Mouse (Mus musculus): Measurements from ENCODE around the gene Mef2b. TPM values are rescaled to one million over a fixed set of nuclear protein-coding genes. Genes with fewer than 3 reads are reported as not detected.

The Mef2b gene
- polyA plus RNA-seq, 1 experiment from 2014 or later: 0.11 TPM

DNA sequence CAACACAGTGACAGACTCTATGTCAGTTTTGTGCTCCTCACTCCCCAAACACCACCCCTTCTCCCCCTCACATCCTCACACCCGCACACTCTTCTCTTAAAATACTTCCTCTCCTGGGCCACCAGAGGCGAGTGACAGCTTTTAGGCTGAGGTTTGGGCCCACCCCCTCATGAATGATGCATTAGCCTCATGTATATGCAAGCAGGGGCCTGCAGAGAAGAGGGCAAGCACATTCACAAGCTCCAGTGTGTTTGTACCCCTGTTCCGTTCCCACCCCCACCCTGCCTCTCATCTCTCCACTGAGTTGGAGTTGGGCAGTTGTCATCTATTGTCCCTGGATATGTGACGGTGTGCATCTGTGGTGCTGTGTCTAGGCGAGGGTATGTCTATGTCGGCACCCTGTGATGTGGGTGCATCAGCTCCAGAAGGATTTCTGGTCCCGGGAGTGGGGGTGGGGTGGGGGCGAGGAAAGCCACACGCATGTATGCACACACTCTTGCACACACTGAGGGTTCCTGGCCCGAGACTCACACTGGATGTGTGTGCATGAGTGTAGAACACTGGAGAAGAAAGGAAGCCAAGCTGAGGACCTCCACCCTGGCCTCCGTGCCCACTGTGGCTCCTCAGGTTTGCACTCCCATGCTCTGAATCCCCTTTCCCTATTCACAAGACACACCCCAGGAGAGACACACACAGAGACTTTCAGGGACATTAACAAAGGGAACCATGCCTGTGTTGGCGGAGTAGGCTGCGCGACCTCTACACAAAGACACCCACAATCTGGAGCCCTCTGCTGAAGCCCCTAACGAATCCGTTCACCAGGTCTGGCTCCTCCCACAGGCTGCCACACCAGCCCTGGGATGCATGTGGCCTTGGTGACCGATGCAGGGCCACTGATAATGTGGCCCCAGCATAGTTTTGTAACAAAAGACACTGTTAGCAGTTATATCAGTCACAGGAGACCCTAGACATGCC is 20.5 kb upstream of the Mef2b start:
- H3K36me3 ChIP-seq (replicated peaks; ENCODE audit: insufficient read depth, low read length): no peaks in the 10 kb centered on the region
- TF ChIP-seq CTCF (IDR thresholded peaks at IDR 0.05; ENCODE audit: low read depth): no peak
- no peak for TF ChIP-seq EP300 (IDR thresholded peaks at IDR 0.05; ENCODE audit: low read depth)
- WGBS (ENCODE audit: insufficient replicate concordance): 14% methylated on average over 17 of the region's 17 CpGs
- H3K4me2 ChIP-seq (ENCODE audit: low read depth, low read length): no peak overlapping the region
- H3K4me1 ChIP-seq (ENCODE audit: insufficient read depth): no peaks in the 10 kb centered on the region
- DNase-seq: no peak
- H3K27ac ChIP-seq (ENCODE audit: low read depth): no peak overlapping the region
- ATAC-seq: no peak
- no peak overlapping the region for H3K9ac ChIP-seq (replicated peaks)
- no peak overlapping the region for H3K4me3 ChIP-seq (ENCODE audit: low read depth, low read length)
- no peaks in the 10 kb centered on the region for H3K9me3 ChIP-seq (ENCODE audit: low read length)
- H3K27me3 ChIP-seq (ENCODE audit: insufficient read depth, low read length): peaks cover 56% of the 10 kb centered on the region

DNA sequence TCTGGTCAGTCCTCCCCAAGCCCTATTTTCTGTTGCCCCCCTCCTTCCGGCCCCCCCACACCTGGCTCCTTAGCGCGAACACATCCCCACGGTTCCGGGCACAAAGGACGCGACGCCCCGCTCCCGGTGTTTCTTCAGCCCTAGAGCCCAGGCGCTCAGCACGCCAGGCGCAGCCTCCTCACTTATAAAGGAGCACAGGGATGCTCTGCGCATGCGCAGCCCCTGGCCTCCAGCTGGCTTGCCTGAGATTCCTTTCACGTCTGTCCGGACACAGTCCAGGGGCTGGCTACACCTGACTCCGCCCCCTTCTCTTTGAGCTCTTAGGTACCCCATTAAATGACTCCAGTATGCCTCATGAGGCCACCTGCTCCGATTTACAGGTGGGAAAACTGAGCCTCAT is 18.8 kb upstream of the Mef2b start, which contains the start of gene Ncan:
TSS of gene Ncan (minus strand) at position 207 of the 400 bp plus-strand sequence.
- ATAC-seq: no peak
- 6% methylated on average over 19 of the region's 19 CpGs for WGBS (ENCODE audit: insufficient replicate concordance)
- H3K27me3 ChIP-seq (ENCODE audit: insufficient read depth, low read length): peaks cover 42% of the 10 kb centered on the region
- H3K4me2 ChIP-seq (ENCODE audit: low read depth, low read length): no peak within 1 kb of the TSS
- DNase-seq: peak; percentile 47
- H3K36me3 ChIP-seq (replicated peaks; ENCODE audit: insufficient read depth, low read length): no peaks in the 10 kb centered on the region
- H3K27ac ChIP-seq (ENCODE audit: low read depth): no peak within 1 kb of the TSS
- TF ChIP-seq CTCF (IDR thresholded peaks at IDR 0.05; ENCODE audit: low read depth) (no peak), EP300 (IDR thresholded peaks at IDR 0.05; ENCODE audit: low read depth) (no peak)
- H3K4me3 ChIP-seq (ENCODE audit: low read depth, low read length): no peak within 1 kb of the TSS
- no peak within 1 kb of the TSS for H3K9ac ChIP-seq (replicated peaks)
- no peaks in the 10 kb centered on the region for H3K9me3 ChIP-seq (ENCODE audit: low read length)
- no peaks in the 10 kb centered on the region for H3K4me1 ChIP-seq (ENCODE audit: insufficient read depth)

GRCm38 (mm10) chr8:70122863-70123262 is 16.6 kb upstream of the Mef2b start:
- Histone ChIP-seq H3K9me3 (ENCODE audit: low read length) (no peaks in the 10 kb centered on the region), H3K4me2 (ENCODE audit: low read depth, low read length) (no peak overlapping the region), H3K27ac (ENCODE audit: low read depth) (no peak overlapping the region), H3K4me1 (ENCODE audit: insufficient read depth) (no peaks in the 10 kb centered on the region), H3K4me3 (ENCODE audit: low read depth, low read length) (no peak overlapping the region), H3K9ac (replicated peaks) (no peak overlapping the region), H3K36me3 (replicated peaks; ENCODE audit: insufficient read depth, low read length) (no peaks in the 10 kb centered on the region), H3K27me3 (ENCODE audit: insufficient read depth, low read length) (peaks cover 32% of the 10 kb centered on the region)
- 48% methylated on average over 2 of the region's 2 CpGs for WGBS (ENCODE audit: insufficient replicate concordance)
- TF ChIP-seq CTCF (IDR thresholded peaks at IDR 0.05; ENCODE audit: low read depth) (peak; percentile 69), EP300 (IDR thresholded peaks at IDR 0.05; ENCODE audit: low read depth) (no peak)
- ATAC-seq: no peak
- no peak for DNase-seq

DNA sequence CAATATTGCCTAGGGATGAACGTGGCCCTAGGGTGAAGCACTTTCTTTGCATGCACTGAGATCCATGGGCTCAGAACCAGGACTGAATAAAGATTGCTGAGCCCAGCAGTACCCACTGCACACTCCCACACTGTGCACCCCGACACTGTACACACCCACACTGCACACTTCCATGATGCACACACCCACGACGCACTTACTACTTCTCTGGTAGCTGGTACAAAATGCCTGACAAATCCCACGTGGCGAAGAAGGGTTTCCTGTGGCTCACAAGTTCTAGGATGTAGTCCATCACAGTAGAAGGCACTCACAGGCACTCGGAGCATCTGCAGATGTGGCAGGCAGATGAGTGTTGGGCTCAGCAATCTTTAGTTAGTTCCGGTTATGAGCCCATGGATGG is 14.5 kb upstream of the Mef2b start:
- WGBS (ENCODE audit: insufficient replicate concordance): 58% methylated on average over 8 of the region's 8 CpGs
- Histone ChIP-seq H3K4me1 (ENCODE audit: insufficient read depth) (peaks cover 8% of the 10 kb centered on the region), H3K27ac (ENCODE audit: low read depth) (no peak overlapping the region), H3K27me3 (ENCODE audit: insufficient read depth, low read length) (peaks cover 19% of the 10 kb centered on the region; the same call in 1 of the 2 replicates), H3K4me2 (ENCODE audit: low read depth, low read length) (no peak overlapping the region), H3K36me3 (replicated peaks; ENCODE audit: insufficient read depth, low read length) (no peaks in the 10 kb centered on the region), H3K9me3 (ENCODE audit: low read length) (no peaks in the 10 kb centered on the region), H3K9ac (replicated peaks) (no peak overlapping the region), H3K4me3 (ENCODE audit: low read depth, low read length) (no peak overlapping the region)
- no peak for TF ChIP-seq CTCF (IDR thresholded peaks at IDR 0.05; ENCODE audit: low read depth)
- no peak for TF ChIP-seq EP300 (IDR thresholded peaks at IDR 0.05; ENCODE audit: low read depth)
- no peak for DNase-seq
- ATAC-seq: no peak

GRCm38 (mm10) chr8:70128435-70128834 is 11.1 kb upstream of the Mef2b start:
- Histone ChIP-seq H3K27me3 (ENCODE audit: insufficient read depth, low read length) (no peaks in the 10 kb centered on the region), H3K9me3 (ENCODE audit: low read length) (no peaks in the 10 kb centered on the region), H3K4me2 (ENCODE audit: low read depth, low read length) (no peak overlapping the region), H3K4me3 (ENCODE audit: low read depth, low read length) (no peak overlapping the region), H3K36me3 (replicated peaks; ENCODE audit: insufficient read depth, low read length) (no peaks in the 10 kb centered on the region; the same call in 1 of the 2 replicates), H3K27ac (ENCODE audit: low read depth) (no peak overlapping the region), H3K9ac (replicated peaks) (no peak overlapping the region), H3K4me1 (ENCODE audit: insufficient read depth) (peaks cover 17% of the 10 kb centered on the region)
- TF ChIP-seq CTCF (IDR thresholded peaks at IDR 0.05; ENCODE audit: low read depth): no peak
- no peak for TF ChIP-seq EP300 (IDR thresholded peaks at IDR 0.05; ENCODE audit: low read depth)
- no peak for DNase-seq
- WGBS (ENCODE audit: insufficient replicate concordance): 81% methylated on average over 3 of the region's 3 CpGs
- ATAC-seq: no peak

- peak overlapping the region; percentile 34 for H3K27ac ChIP-seq (ENCODE audit: low read depth)
- no peaks in the 10 kb centered on the region for H3K9me3 ChIP-seq (ENCODE audit: low read length)
- H3K4me1 ChIP-seq (ENCODE audit: insufficient read depth): peaks cover 17% of the 10 kb centered on the region
- TF ChIP-seq CTCF (IDR thresholded peaks at IDR 0.05; ENCODE audit: low read depth) (no peak), EP300 (IDR thresholded peaks at IDR 0.05; ENCODE audit: low read depth) (no peak)
- H3K36me3 ChIP-seq (replicated peaks; ENCODE audit: insufficient read depth, low read length): peaks cover 6% of the 10 kb centered on the region
- no peak overlapping the region for H3K9ac ChIP-seq (replicated peaks)
- H3K4me3 ChIP-seq (ENCODE audit: low read depth, low read length): no peak overlapping the region
- DNase-seq (no peak), ATAC-seq (peak; percentile 43)
- H3K27me3 ChIP-seq (ENCODE audit: insufficient read depth, low read length): no peaks in the 10 kb centered on the region
- 71% methylated on average over 9 of the region's 9 CpGs for WGBS (ENCODE audit: insufficient replicate concordance)
- H3K4me2 ChIP-seq (ENCODE audit: low read depth, low read length): no peak overlapping the region
These were observed 10.1 kb upstream of the Mef2b start for GRCm38 (mm10) chr8:70129309-70129952.
